Mouse (Mus musculus) CD4-positive naive resting alpha-beta T cell, adult 76 days (primary cell): ENCODE measurements around the gene Huwe1. TPM values are rescaled to one million over a fixed set of nuclear protein-coding genes. Genes with fewer than 3 reads are reported as not detected.

Experiments used
- total RNA-seq: library from RNA; stranded (reverse); gene quantifications from one replicate; pipeline ENCODE4 v1.2.4, GENCODE M21; 2023

The Huwe1 gene
- 434 TPM for total RNA-seq

GRCm38 (mm10) chrX:151800701-151801511, at the start of gene Huwe1:
Gene Huwe1 (plus strand): TSS chrX:151800807.

Other genes with a start within 250 kb of the Huwe1 start
- gene Hsd17b10, start 201.0 kb downstream of the Huwe1 start, total RNA-seq, result 48.0 TPM
- 0.76 TPM for gene Ribc1, start 215.5 kb downstream of the Huwe1 start, total RNA-seq
- 132 TPM for gene Smc1a, start 215.6 kb downstream of the Huwe1 start, total RNA-seq